Mouse (Mus musculus) neural tube, embryonic 13.5 days (tissue): ENCODE data around the gene Wbp1. TPM values are rescaled to one million over a fixed set of nuclear protein-coding genes. Genes with fewer than 3 reads are reported as not detected.

Source experiments
- ATAC-seq: fragments of 200-750 bp; cut with Nextera tagmentation; 2 replicates; pipeline ENCODE4 v1.8.0; 2017; ENCODE audit warnings: low read depth, mild to moderate bottlenecking, moderate TSS enrichment, moderate library complexity
- H3K27ac ChIP-seq: fragments of 300-500 bp; sonication (generic); replicated peaks from 2 replicates; pipeline ENCODE4 v1.5.1; 2015; ENCODE audit warnings: moderate library complexity, mild to moderate bottlenecking, inconsistent platforms
- H3K27me3 ChIP-seq: fragments of 300-500 bp; sonication (generic); 2 replicates; pipeline ENCODE4 v1.6.1; 2015; ENCODE audit warnings: mild to moderate bottlenecking, inconsistent platforms
- H3K36me3 ChIP-seq: fragments of 300-500 bp; sonication (generic); 2 replicates; pipeline ENCODE4 v1.6.1; 2015; ENCODE audit warnings: mild to moderate bottlenecking, inconsistent platforms
- H3K4me1 ChIP-seq: fragments of 300-500 bp; sonication (generic); replicated peaks from 2 replicates; pipeline ENCODE4 v1.6.1; 2015; ENCODE audit warnings: inconsistent platforms
- H3K4me2 ChIP-seq: fragments of 300-500 bp; sonication (generic); 2 replicates; pipeline ENCODE4 v1.6.1; 2015; ENCODE audit warnings: inconsistent platforms, mild to moderate bottlenecking, moderate library complexity
- H3K4me3 ChIP-seq: fragments of 300-500 bp; sonication (generic); 2 replicates; pipeline ENCODE4 v1.5.1; 2015; ENCODE audit warnings: mild to moderate bottlenecking, inconsistent platforms
- H3K9ac ChIP-seq: fragments of 300-500 bp; sonication (generic); 2 replicates; pipeline ENCODE4 v1.6.1; 2015; ENCODE audit warnings: moderate library complexity, mild to moderate bottlenecking, inconsistent platforms
- H3K9me3 ChIP-seq: fragments of 300-500 bp; sonication (generic); 2 replicates; pipeline ENCODE4 v1.6.1; 2016; ENCODE audit warnings: inconsistent platforms
- WGBS: fragments of 180-500 bp; shearing (Covaris S2); methylation state at CpG from one replicate; pipeline ENCODE4 v1.1.7; 2015; 5-methylcytosine and 5-hydroxymethylcytosine counted together
- polyA plus RNA-seq: library from polyadenylated mRNA; unstranded; fragments of >200 nt; fragmentation: Nextera tagmentation; extraction: Ambion mirVana; gene quantifications from 2 replicates; pipeline ENCODE4 v1.2.1, GENCODE M21; 2015

Gene Wbp1
- polyA plus RNA-seq, 1 experiment from 2014 or later: 228 TPM

DNA sequence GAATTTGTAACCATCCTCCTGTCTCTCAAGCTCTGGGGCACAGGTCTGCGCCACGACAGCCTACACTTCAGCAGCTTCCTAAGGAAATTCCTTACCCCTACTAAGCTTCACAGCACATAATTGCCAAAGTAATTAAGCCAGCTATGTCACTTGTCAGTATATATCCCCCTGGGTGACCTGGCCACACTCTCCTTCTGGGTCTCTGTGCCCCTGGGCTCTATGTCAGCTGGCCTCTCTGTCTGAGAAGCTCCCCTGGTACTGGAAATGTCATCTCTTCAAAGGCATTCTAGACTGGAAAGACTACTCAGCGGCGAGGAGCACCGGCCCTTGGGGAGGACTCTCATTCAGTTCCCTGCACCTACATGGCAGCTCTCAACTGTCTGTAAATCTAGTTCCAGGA, 1.6 kb upstream of the Wbp1 start:
- Histone ChIP-seq H3K9ac (peak overlapping the region; percentile 85), H3K4me2 (peak overlapping the region; percentile 78), H3K27ac (peak overlapping the region; percentile 100), H3K4me3 (peak overlapping the region; percentile 64), H3K27me3 (no peaks in the 10 kb centered on the region), H3K4me1 (peaks cover 59% of the 10 kb centered on the region), H3K36me3 (peaks cover 19% of the 10 kb centered on the region), H3K9me3 (no peaks in the 10 kb centered on the region)
- WGBS: 60% methylated on average over 5 of the region's 5 CpGs
- ATAC-seq: no peak

DNA sequence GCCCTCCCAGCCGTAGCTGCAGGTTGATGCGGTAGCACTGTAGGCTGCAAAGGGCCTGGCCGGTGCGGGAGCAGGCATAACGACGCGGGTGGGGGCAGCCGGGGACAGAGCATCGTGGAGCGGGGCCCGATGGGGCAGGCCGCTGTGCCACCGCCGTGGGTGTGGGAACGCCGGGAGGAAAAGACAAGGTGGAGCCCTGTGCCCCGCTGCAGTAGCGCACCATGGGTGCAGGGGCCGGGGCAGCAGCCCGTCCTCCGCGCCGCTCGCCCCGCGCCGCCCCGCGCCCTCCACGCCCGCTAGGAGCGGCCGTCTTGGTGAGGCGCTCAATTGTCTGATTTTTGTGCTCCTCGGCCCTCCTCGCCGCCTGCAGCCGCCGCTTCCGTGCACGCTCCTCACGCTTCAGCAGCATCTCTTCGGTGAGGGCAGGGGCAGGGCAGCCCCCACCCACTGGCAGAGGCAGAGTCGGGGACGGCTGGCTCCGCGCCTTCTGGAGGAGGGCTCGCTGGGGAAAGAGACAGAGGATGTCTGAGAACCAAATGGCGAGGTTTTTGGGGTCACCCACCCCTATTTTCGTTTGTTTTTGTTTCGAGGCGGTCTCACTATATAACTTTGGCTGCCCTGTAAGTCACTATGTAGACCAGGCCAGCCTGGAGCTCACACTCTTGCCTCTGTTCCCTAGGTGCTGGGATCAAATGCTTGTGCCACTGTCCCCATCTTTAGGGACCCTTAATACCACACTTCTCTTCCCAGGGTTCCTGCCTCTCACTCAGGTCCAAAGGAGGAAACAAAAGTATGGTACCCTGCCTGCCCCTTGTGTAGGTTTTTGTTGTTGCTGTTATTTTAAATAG, 728 bp upstream of the Wbp1 start:
- H3K9me3 ChIP-seq: no peaks in the 10 kb centered on the region
- peak overlapping the region; percentile 78 for H3K4me2 ChIP-seq
- WGBS: 2% methylated on average over 47 of the region's 52 CpGs
- H3K27ac ChIP-seq: peak overlapping the region; percentile 100
- no peaks in the 10 kb centered on the region for H3K27me3 ChIP-seq
- H3K9ac ChIP-seq: peak overlapping the region; percentile 85
- ATAC-seq: peak; percentile 13; the same call in 1 of the 2 replicates
- H3K4me1 ChIP-seq: peaks cover 68% of the 10 kb centered on the region
- H3K36me3 ChIP-seq: peaks cover 28% of the 10 kb centered on the region
- H3K4me3 ChIP-seq: peak overlapping the region; percentile 64

DNA sequence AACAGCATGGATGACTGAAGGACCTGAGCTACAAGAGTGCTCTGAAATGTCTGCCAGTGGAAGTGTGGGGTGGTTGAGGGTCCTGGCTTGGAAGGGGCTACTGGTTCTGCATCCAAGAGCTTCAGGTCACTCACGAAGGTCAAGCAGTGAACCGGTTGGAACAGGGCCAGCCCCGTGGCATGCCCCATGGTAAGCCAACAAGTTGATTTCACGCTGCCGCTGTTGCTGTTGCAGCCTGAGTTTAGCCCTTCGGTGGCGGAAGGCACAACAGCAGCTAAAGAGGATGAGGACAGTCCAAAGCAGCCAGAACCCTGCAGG, 1.7 kb downstream of the Wbp1 start:
- no peak for ATAC-seq
- no peaks in the 10 kb centered on the region for H3K27me3 ChIP-seq
- WGBS: 73% methylated on average over 7 of the region's 7 CpGs
- peaks cover 80% of the 10 kb centered on the region for H3K4me1 ChIP-seq
- H3K27ac ChIP-seq: no peak overlapping the region; the same call in 1 of the 2 replicates
- H3K9me3 ChIP-seq: no peaks in the 10 kb centered on the region
- H3K36me3 ChIP-seq: peaks cover 32% of the 10 kb centered on the region
- peak overlapping the region; percentile 78 for H3K4me2 ChIP-seq
- peak overlapping the region; percentile 91 for H3K9ac ChIP-seq
- peak overlapping the region; percentile 64 for H3K4me3 ChIP-seq

DNA sequence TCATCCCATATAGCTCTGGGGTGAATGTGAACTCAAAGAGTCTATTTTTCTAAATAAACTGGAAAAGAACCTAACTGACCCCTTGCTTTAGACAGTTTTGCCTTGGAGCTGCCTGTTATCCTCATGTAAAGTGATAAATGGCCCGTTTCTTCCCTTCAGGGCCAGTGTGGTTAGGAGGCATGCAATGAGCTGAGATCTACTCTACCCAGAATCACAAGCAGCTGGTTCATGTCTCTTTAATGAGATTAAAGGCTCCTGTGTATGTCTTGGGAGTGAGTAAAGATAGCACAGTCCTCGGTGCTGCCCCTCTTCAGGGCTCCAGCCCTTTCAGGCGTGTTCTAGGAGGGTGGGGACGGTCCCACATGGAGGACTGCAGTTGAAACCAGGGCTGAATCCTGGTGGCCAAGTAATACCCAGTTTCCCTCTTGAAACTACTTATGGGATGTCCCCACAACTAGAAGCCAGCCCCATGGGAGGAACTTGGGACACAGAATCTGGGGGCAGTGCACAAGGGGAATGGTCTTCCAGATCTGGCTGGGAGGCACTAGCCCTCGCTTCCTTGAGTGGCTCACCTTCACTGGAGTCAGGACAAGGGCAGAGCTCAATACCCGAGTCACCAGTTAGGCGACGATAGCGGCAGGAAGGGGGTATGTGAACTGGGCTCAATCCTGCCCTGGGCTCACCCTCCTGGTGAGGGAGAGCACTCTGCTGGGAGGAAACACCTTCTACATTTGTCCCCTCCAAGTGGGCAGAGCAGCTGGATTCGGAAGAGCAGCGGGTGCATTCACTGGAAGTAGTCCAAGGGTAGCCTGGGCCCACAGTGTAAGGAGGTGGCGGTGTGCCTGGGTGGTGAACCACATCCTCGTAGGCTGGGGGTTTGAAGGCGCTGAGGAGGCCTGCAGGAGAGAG, 2.3 kb downstream of the Wbp1 start:
- H3K9me3 ChIP-seq: no peaks in the 10 kb centered on the region
- 84% methylated on average over 14 of the region's 14 CpGs for WGBS
- H3K4me2 ChIP-seq: peak overlapping the region; percentile 78
- peak overlapping the region; percentile 64 for H3K4me3 ChIP-seq
- no peak for ATAC-seq
- peaks cover 80% of the 10 kb centered on the region for H3K4me1 ChIP-seq
- no peak overlapping the region for H3K27ac ChIP-seq
- no peaks in the 10 kb centered on the region for H3K27me3 ChIP-seq
- H3K9ac ChIP-seq: peak overlapping the region; percentile 91
- H3K36me3 ChIP-seq: peaks cover 32% of the 10 kb centered on the region

DNA sequence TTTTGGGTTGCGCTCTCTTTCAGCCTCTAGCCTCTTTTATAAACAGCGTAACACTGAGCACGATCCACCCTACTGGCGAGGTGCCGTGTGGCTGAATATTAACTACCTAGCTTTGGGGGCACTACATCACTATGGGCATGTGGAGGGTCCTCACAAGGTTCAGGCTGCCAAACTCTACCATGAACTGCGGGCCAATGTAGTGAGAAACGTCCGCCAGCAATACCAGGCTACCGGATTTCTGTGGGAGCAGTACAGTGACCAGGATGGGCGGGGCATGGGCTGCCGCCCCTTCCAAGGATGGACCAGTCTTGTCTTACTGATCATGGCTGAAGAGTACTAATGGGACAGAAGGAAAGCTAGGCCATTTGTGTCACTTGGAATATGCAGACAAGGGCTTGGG, 3.0 kb downstream of the Wbp1 start:
- no peak overlapping the region for H3K9ac ChIP-seq
- H3K4me3 ChIP-seq: no peak overlapping the region
- no peak overlapping the region for H3K27ac ChIP-seq
- H3K4me1 ChIP-seq: peaks cover 73% of the 10 kb centered on the region
- no peaks in the 10 kb centered on the region for H3K27me3 ChIP-seq
- no peak overlapping the region for H3K4me2 ChIP-seq
- ATAC-seq: no peak
- WGBS: 84% methylated on average over 11 of the region's 11 CpGs
- H3K9me3 ChIP-seq: no peaks in the 10 kb centered on the region
- peaks cover 32% of the 10 kb centered on the region for H3K36me3 ChIP-seq

DNA sequence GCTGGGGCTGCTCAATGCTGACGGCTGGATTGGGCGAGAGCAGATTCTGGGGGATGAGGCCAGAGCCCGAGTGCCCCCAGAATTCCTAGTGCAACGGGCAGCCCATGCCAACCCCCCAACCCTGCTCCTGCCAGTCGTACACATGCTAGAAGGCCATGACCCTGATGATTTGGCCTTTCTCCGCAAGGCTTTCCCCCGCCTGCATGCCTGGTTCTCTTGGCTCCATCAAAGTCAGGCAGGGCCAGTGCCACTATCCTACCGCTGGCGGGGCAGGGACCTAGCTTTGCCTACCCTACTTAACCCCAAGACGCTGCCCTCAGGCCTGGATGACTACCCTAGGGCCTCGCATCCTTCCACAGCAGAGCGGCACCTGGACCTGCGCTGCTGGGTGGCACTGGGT, 3.7 kb downstream of the Wbp1 start:
- Histone ChIP-seq H3K4me1 (peaks cover 66% of the 10 kb centered on the region), H3K9ac (no peak overlapping the region), H3K27me3 (no peaks in the 10 kb centered on the region), H3K4me2 (no peak overlapping the region), H3K9me3 (no peaks in the 10 kb centered on the region), H3K36me3 (peaks cover 32% of the 10 kb centered on the region), H3K4me3 (no peak overlapping the region), H3K27ac (no peak overlapping the region; the same call in 1 of the 2 replicates)
- ATAC-seq: no peak
- 90% methylated on average over 13 of the region's 13 CpGs for WGBS

DNA sequence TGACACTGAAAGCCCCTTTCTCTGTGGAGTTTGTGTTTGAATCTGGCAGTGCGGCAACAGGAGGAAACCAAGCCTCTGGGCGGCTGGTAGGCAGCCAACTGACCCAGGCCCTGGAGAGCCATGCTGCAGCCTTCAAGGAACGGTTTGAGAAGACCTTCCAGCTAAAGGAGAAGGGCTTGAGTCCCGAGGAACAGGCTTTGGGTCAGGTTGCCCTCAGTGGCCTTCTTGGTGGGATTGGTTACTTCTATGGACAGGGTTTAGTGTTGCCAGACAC, 4.3 kb downstream of the Wbp1 start:
- Histone ChIP-seq H3K27me3 (no peaks in the 10 kb centered on the region), H3K9ac (peak overlapping the region; percentile 91; the same call in 1 of the 2 replicates), H3K4me2 (peak overlapping the region; percentile 99), H3K4me3 (peak overlapping the region; percentile 83), H3K9me3 (no peaks in the 10 kb centered on the region), H3K27ac (no peak overlapping the region), H3K36me3 (peaks cover 32% of the 10 kb centered on the region), H3K4me1 (peaks cover 60% of the 10 kb centered on the region)
- WGBS: 92% methylated on average over 4 of the region's 4 CpGs
- ATAC-seq: no peak

DNA sequence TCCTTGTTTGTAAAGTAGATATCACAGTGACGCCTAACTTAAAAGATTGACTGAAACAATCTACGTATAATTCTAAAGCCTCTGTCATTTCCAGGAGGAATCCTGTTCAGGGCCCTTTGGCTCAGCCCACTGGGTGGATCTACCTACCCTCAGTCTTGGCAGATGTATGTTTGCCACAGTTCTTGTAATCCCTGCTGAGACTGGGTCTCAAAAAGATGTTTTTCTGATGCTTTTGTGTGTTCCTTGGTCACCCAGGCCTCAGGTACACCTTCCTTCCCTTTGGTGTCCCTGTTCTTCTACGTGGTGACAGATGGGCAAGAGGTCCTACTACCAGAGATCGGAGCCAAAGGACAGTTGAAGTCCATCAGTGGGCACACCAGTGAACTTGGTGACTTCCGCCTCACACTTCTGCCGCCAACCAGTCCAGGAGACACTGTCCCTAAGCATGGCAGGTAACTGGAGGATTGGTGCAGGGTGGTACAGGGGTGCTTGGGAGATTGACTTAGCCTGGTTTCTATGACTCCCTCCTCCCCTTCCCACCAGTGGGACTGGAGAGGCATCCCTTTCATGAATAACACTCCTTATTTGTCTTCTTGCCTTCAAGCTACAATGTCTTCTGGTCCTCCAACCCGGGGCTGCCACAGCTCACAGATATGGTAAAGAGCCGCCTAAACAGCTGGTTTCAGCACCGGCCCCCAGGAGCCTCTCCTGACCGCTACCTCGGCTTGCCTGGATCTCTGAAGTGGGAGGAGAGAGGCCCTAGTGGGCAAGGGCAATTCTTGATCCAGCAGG, 4.8 kb downstream of the Wbp1 start:
- ATAC-seq: no peak
- peak overlapping the region; percentile 83 for H3K4me3 ChIP-seq
- H3K27me3 ChIP-seq: no peaks in the 10 kb centered on the region
- H3K4me2 ChIP-seq: peak overlapping the region; percentile 99
- H3K36me3 ChIP-seq: peaks cover 33% of the 10 kb centered on the region
- peak overlapping the region; percentile 82; the same call in 1 of the 2 replicates for H3K27ac ChIP-seq
- H3K9ac ChIP-seq: peak overlapping the region; percentile 91
- no peaks in the 10 kb centered on the region for H3K9me3 ChIP-seq
- H3K4me1 ChIP-seq: peaks cover 60% of the 10 kb centered on the region
- WGBS: 79% methylated on average over 11 of the region's 11 CpGs

DNA sequence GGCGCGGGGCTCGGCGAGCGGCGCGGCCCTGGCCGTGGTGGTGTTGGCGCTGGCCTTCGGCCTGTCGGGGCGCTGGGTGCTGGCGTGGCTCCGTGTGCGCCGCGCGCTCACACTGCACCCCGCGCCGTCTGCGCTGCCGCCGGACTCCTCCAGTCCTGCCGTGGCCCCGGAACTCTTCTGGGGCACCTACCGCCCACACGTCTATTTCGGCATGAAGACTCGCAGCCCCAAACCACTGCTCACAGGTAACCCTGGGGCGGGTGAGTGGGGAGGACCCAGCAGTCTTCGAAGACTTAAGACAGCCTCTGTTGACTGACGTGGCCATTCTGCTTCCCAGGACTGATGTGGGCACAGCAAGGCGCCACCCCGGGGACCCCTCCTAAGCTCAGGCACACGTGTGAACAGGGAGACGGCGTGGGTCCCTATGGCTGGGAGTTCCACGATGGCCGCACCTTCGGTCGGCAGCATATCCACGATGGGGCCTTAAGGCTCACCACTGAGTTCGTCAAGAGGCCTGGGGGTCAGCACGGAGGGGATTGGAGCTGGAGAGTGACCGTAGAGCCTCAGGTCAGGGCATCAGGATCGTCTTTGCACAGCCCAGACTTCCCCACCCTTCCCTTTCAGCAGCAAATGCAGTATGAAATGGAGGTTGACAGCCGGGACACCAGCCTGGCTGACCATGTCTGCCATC, 5.5 kb downstream of the Wbp1 start:
- peak overlapping the region; percentile 83 for H3K4me3 ChIP-seq
- peak overlapping the region; percentile 91 for H3K9ac ChIP-seq
- peaks cover 41% of the 10 kb centered on the region for H3K36me3 ChIP-seq
- H3K4me2 ChIP-seq: peak overlapping the region; percentile 99
- H3K4me1 ChIP-seq: peaks cover 59% of the 10 kb centered on the region
- H3K27me3 ChIP-seq: no peaks in the 10 kb centered on the region
- H3K9me3 ChIP-seq: no peaks in the 10 kb centered on the region
- 3% methylated on average over 32 of the region's 48 CpGs for WGBS
- H3K27ac ChIP-seq: peak overlapping the region; percentile 82
- peak; percentile 45 for ATAC-seq

DNA sequence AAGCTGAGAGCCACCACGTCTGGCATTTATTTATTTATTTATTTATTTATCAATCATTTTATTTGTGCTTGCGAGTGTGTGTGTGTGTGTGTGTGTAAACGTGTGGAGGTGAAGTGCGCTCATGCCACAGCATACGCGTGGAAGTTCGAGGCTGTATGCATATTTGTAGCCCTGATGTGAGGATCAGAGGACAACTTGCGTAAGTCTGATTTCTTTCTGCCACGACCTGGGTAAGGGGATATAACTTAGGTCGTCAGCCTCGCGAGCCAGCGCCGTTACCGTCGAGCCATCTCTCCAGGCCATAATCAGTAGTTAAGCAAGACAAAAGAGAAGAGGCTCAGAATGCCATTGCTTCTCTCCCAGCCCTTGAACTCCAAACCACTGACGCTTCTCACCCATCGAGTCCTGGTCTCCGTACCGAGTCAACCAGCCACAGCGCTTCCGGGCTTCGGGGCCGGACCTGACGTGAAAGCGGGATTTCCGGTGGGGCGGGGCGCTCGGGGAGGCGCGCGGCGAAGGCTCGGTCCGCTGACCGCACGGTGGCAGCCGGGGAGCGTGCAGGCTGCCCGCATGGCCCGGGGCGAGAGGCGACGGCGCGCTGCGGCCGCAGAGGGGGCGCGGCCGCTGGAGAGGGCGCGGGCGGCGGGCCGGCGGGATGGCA, 6.2 kb downstream of the Wbp1 start, which contains the start of gene Mogs:
Mogs (plus strand) TSS at position 486 of the 661 bp plus-strand sequence.
- peak within 1 kb of the TSS; percentile 91 for H3K9ac ChIP-seq
- H3K36me3 ChIP-seq: peaks cover 41% of the 10 kb centered on the region
- peaks cover 57% of the 10 kb centered on the region for H3K4me1 ChIP-seq
- ATAC-seq: peak; percentile 86
- H3K27me3 ChIP-seq: no peaks in the 10 kb centered on the region
- peak within 1 kb of the TSS; percentile 82 for H3K27ac ChIP-seq
- H3K4me2 ChIP-seq: peak within 1 kb of the TSS; percentile 99
- H3K4me3 ChIP-seq: peak within 1 kb of the TSS; percentile 83
- 1% methylated on average over 53 of the region's 58 CpGs for WGBS
- H3K9me3 ChIP-seq: no peaks in the 10 kb centered on the region
